In the genomic region with DNA sequence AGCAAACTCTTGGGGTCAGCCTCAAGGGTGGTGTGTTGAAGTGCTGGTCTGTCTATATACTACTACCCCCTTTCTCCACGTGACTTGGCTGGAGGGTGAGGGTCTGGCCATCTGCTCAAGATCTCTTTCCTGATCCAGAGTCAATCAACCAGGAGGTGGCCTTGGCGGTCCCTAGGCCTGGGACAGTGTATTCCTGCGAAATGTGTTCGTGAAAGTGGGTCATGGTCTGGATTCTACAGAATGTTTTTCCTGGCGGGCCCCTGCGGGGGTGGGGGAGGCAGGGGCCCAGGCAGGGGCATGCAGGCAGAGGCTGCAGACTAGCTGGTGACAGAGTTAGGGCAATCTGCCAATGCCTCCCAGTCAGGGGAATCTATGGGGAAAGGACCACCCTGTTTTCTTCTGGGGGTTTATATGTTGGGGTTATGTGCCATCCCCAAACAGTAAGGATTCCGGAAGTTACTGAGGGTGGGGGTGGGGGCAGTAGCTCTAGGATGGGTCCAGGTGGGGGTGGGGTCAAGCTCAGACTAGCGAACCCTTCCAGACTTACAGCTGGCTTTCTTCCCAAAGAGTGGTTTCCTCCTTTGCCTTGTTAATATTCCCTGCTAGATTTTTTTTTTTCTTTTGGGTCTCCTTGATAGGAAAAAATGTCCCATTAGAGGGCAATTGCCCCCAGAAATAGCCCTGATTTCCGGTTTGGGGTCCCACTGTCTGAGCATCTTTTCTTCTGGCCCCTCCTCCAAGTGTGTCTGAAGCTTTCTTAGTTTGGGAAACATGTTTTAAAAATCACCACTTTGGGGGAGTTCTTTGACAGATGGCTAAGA, we compare ENCODE assay signal across 8 mouse cellular contexts. TPM values are rescaled to one million over a fixed set of nuclear protein-coding genes. Genes with fewer than 3 reads are reported as not detected.
DNase-seq lines count a peak whose midpoint lies in the region; ATAC-seq and TF ChIP-seq lines count a peak whose summit lies in the region.

No protein-coding gene starts in this region.

- H3K27me3 ChIP-seq in lung, embryonic 14.5 days (ENCODE audit: insufficient read depth, low read length) = no peaks in the 10 kb centered on the region
- H3K27me3 ChIP-seq in embryonic facial prominence, embryonic 13.5 days = no peaks in the 10 kb centered on the region
- no peaks in the 10 kb centered on the region for H3K27me3 ChIP-seq in hindbrain, postnatal 0 days (ENCODE audit: insufficient read depth, low read length)
- H3K27me3 ChIP-seq in midbrain, embryonic 11.5 days (ENCODE audit: control insufficient read depth, insufficient read depth, low read length) = no peaks in the 10 kb centered on the region

- H3K9ac ChIP-seq in lung, embryonic 14.5 days = peak overlapping the region; percentile 35
- H3K9ac ChIP-seq in embryonic facial prominence, embryonic 13.5 days = peak overlapping the region; percentile 52
- no peak overlapping the region; the same call in 1 of the 2 replicates for H3K9ac ChIP-seq in hindbrain, postnatal 0 days (replicated peaks; ENCODE audit: low read length)
- no peak overlapping the region for H3K9ac ChIP-seq in midbrain, embryonic 11.5 days (ENCODE audit: low read length)

- 9% methylated on average over 9 of the region's 9 CpGs for WGBS in lung, embryonic 14.5 days
- 18% methylated on average over 9 of the region's 9 CpGs for WGBS in lung, adult 2 months
- 5% methylated on average over 9 of the region's 9 CpGs for WGBS in embryonic facial prominence, embryonic 13.5 days
- WGBS in hindbrain, postnatal 0 days = 10% methylated on average over 9 of the region's 9 CpGs
- 48% methylated on average over 9 of the region's 9 CpGs for WGBS in midbrain, embryonic 11.5 days

- no peak for TF ChIP-seq CTCF in lung, embryonic 14.5 days (IDR thresholded peaks at IDR 0.05; ENCODE audit: low read depth)
- no peak for TF ChIP-seq CTCF in lung, adult 2 months (IDR thresholded peaks at IDR 0.05; ENCODE audit: insufficient read depth, low read length)
- no peak for TF ChIP-seq CTCF in hindbrain, postnatal 0 days (IDR thresholded peaks at IDR 0.05; ENCODE audit: low read depth)

- peaks cover 76% of the 10 kb centered on the region for H3K4me1 ChIP-seq in lung, embryonic 14.5 days (ENCODE audit: insufficient read depth)
- H3K4me1 ChIP-seq in lung, adult 2 months (ENCODE audit: control insufficient read depth, insufficient read depth, low read length) = peaks cover 59% of the 10 kb centered on the region
- peaks cover 81% of the 10 kb centered on the region for H3K4me1 ChIP-seq in embryonic facial prominence, embryonic 13.5 days
- peaks cover 67% of the 10 kb centered on the region for H3K4me1 ChIP-seq in hindbrain, postnatal 0 days (ENCODE audit: insufficient read depth, low read length)
- H3K4me1 ChIP-seq in midbrain, embryonic 11.5 days (ENCODE audit: control insufficient read depth, insufficient read depth, low read length) = peaks cover 52% of the 10 kb centered on the region

- H3K9me3 ChIP-seq in lung, embryonic 14.5 days (ENCODE audit: low read depth, low read length) = no peaks in the 10 kb centered on the region
- no peaks in the 10 kb centered on the region for H3K9me3 ChIP-seq in embryonic facial prominence, embryonic 13.5 days
- H3K9me3 ChIP-seq in hindbrain, postnatal 0 days (ENCODE audit: low read length) = no peaks in the 10 kb centered on the region
- no peaks in the 10 kb centered on the region for H3K9me3 ChIP-seq in midbrain, embryonic 11.5 days (ENCODE audit: control insufficient read depth, low read length)

- peak overlapping the region; percentile 6; the same call in 1 of the 2 replicates for H3K4me3 ChIP-seq in lung, embryonic 14.5 days (ENCODE audit: low read depth, low read length)
- no peak overlapping the region for H3K4me3 ChIP-seq in lung, adult 2 months (replicated peaks; ENCODE audit: extremely low read depth, low read depth, low read length)
- peak overlapping the region; percentile 33 for H3K4me3 ChIP-seq in embryonic facial prominence, embryonic 13.5 days
- no peak overlapping the region; the same call in 1 of the 2 replicates for H3K4me3 ChIP-seq in hindbrain, postnatal 0 days (ENCODE audit: low read length)
- no peak overlapping the region for H3K4me3 ChIP-seq in midbrain, embryonic 11.5 days (ENCODE audit: low read depth, low read length)

- DNase-seq in lung, embryonic 14.5 days = peak; percentile 91
- DNase-seq in lung, adult 2 months = no peak
- peak; percentile 75 for DNase-seq in hindbrain, postnatal 0 days (ENCODE audit: low spot score)
- peak; percentile 84 for DNase-seq in midbrain, embryonic 11.5 days (ENCODE audit: low spot score, missing footprints)
- no peak for DNase-seq in ovary, postnatal 10 days (ENCODE audit: low spot score)
- no peak for DNase-seq in MN1 (ENCODE audit: low spot score)
- no peak for DNase-seq in thymus, postnatal 25 days

- ATAC-seq in lung, embryonic 14.5 days (ENCODE audit: insufficient read depth) = peak; percentile 55
- peak; percentile 52; the same call in 1 of the 2 replicates for ATAC-seq in embryonic facial prominence, embryonic 13.5 days (ENCODE audit: insufficient number of reproducible peaks, insufficient read depth, low FRiP score, low TSS enrichment, low read depth)
- peak; percentile 55 for ATAC-seq in hindbrain, postnatal 0 days
- no peak for ATAC-seq in midbrain, embryonic 11.5 days (ENCODE audit: low FRiP score)

- H3K27ac ChIP-seq in lung, embryonic 14.5 days (ENCODE audit: low read depth) = peak overlapping the region; percentile 88
- peak overlapping the region; percentile 93 for H3K27ac ChIP-seq in embryonic facial prominence, embryonic 13.5 days
- peak overlapping the region; percentile 82 for H3K27ac ChIP-seq in hindbrain, postnatal 0 days
- H3K27ac ChIP-seq in midbrain, embryonic 11.5 days (ENCODE audit: low read depth, low read length) = no peak overlapping the region

- peak overlapping the region; percentile 58 for H3K4me2 ChIP-seq in lung, embryonic 14.5 days
- peak overlapping the region; percentile 62 for H3K4me2 ChIP-seq in embryonic facial prominence, embryonic 13.5 days
- H3K4me2 ChIP-seq in hindbrain, postnatal 0 days (ENCODE audit: low read depth, low read length) = peak overlapping the region; percentile 44
- H3K4me2 ChIP-seq in midbrain, embryonic 11.5 days = no peak overlapping the region

- TF ChIP-seq POLR2A in lung, adult 2 months (IDR thresholded peaks at IDR 0.05; ENCODE audit: borderline replicate concordance, extremely low read depth, low read depth, low read length) = no peak

- H3K36me3 ChIP-seq in lung, embryonic 14.5 days (ENCODE audit: insufficient read depth) = peaks cover 32% of the 10 kb centered on the region
- H3K36me3 ChIP-seq in embryonic facial prominence, embryonic 13.5 days = peaks cover 36% of the 10 kb centered on the region
- peaks cover 12% of the 10 kb centered on the region; the same call in 1 of the 2 replicates for H3K36me3 ChIP-seq in hindbrain, postnatal 0 days (ENCODE audit: insufficient read depth, low read length)
- H3K36me3 ChIP-seq in midbrain, embryonic 11.5 days (ENCODE audit: control insufficient read depth, insufficient read depth, low read length) = no peaks in the 10 kb centered on the region

RNA-seq across cellular contexts. Expression of a gene that starts 6.3 kb away (rescaled TPM):
- 110 and 123 TPM in 2 replicates for polyA plus RNA-seq in lung, embryonic 14.5 days (2014; fragmentation: Nextera tagmentation; extraction: Ambion mirVana)
- 120 and 137 TPM in 2 replicates for polyA plus RNA-seq in lung, adult 2 months (2012; rRNA removed)
- polyA plus RNA-seq in embryonic facial prominence, embryonic 13.5 days (2015; fragmentation: Nextera tagmentation; extraction: Ambion mirVana) = 122 and 131 TPM in 2 replicates
- 177 and 187 TPM in 2 replicates for total RNA-seq in hindbrain, postnatal 0 days (2014; rRNA removed)
- 121 and 137 TPM in 2 replicates for polyA plus RNA-seq in hindbrain, postnatal 0 days (2015; fragmentation: Nextera tagmentation; extraction: Ambion mirVana)
- 52.6 and 59.2 TPM in 2 replicates for polyA plus RNA-seq in midbrain, embryonic 11.5 days (2014; fragmentation: Nextera tagmentation; extraction: Ambion mirVana)

RNA-seq across cellular contexts. Expression of a gene that starts 22.8 kb away (rescaled TPM):
- 663 and 721 TPM in 2 replicates for polyA plus RNA-seq in lung, embryonic 14.5 days (2014; fragmentation: Nextera tagmentation; extraction: Ambion mirVana)
- polyA plus RNA-seq in lung, adult 2 months (2012; rRNA removed) = 81.7 and 95.5 TPM in 2 replicates
- polyA plus RNA-seq in embryonic facial prominence, embryonic 13.5 days (2015; fragmentation: Nextera tagmentation; extraction: Ambion mirVana) = 596 and 632 TPM in 2 replicates
- 124 and 141 TPM in 2 replicates for total RNA-seq in hindbrain, postnatal 0 days (2014; rRNA removed)
- polyA plus RNA-seq in hindbrain, postnatal 0 days (2015; fragmentation: Nextera tagmentation; extraction: Ambion mirVana) = 351 and 362 TPM in 2 replicates
- polyA plus RNA-seq in midbrain, embryonic 11.5 days (2014; fragmentation: Nextera tagmentation; extraction: Ambion mirVana) = 441 and 443 TPM in 2 replicates

RNA-seq across cellular contexts. Expression of a gene that starts 29.3 kb away (rescaled TPM):
- polyA plus RNA-seq in lung, embryonic 14.5 days (2014; fragmentation: Nextera tagmentation; extraction: Ambion mirVana) = 0.32 TPM in 1 of 2 replicates, not detected in the other
- polyA plus RNA-seq in lung, adult 2 months (2012; rRNA removed) = 0.22 TPM in 1 of 2 replicates, not detected in the other
- polyA plus RNA-seq in embryonic facial prominence, embryonic 13.5 days (2015; fragmentation: Nextera tagmentation; extraction: Ambion mirVana) = 0.62 and 0.84 TPM in 2 replicates
- not detected in 2 replicates for total RNA-seq in hindbrain, postnatal 0 days (2014; rRNA removed)
- not detected in 2 replicates for polyA plus RNA-seq in hindbrain, postnatal 0 days (2015; fragmentation: Nextera tagmentation; extraction: Ambion mirVana)
- 0.47 and 0.78 TPM in 2 replicates for polyA plus RNA-seq in midbrain, embryonic 11.5 days (2014; fragmentation: Nextera tagmentation; extraction: Ambion mirVana)

RNA-seq across cellular contexts. Expression of a gene that starts 35.5 kb away (rescaled TPM):
- 6.1 and 6.8 TPM in 2 replicates for polyA plus RNA-seq in lung, embryonic 14.5 days (2014; fragmentation: Nextera tagmentation; extraction: Ambion mirVana)
- 2.8 and 4.5 TPM in 2 replicates for polyA plus RNA-seq in lung, adult 2 months (2012; rRNA removed)
- 10.5 and 11.8 TPM in 2 replicates for polyA plus RNA-seq in embryonic facial prominence, embryonic 13.5 days (2015; fragmentation: Nextera tagmentation; extraction: Ambion mirVana)
- 29.4 and 30.0 TPM in 2 replicates for total RNA-seq in hindbrain, postnatal 0 days (2014; rRNA removed)
- polyA plus RNA-seq in hindbrain, postnatal 0 days (2015; fragmentation: Nextera tagmentation; extraction: Ambion mirVana) = 31.6 and 32.3 TPM in 2 replicates
- 14.7 and 17.3 TPM in 2 replicates for polyA plus RNA-seq in midbrain, embryonic 11.5 days (2014; fragmentation: Nextera tagmentation; extraction: Ambion mirVana)

RNA-seq across cellular contexts. Expression of a gene that starts 38.7 kb away (rescaled TPM):
- 13.3 and 14.2 TPM in 2 replicates for polyA plus RNA-seq in lung, embryonic 14.5 days (2014; fragmentation: Nextera tagmentation; extraction: Ambion mirVana)
- 7.0 and 11.6 TPM in 2 replicates for polyA plus RNA-seq in lung, adult 2 months (2012; rRNA removed)
- polyA plus RNA-seq in embryonic facial prominence, embryonic 13.5 days (2015; fragmentation: Nextera tagmentation; extraction: Ambion mirVana) = 22.5 and 23.3 TPM in 2 replicates
- 13.3 and 14.2 TPM in 2 replicates for total RNA-seq in hindbrain, postnatal 0 days (2014; rRNA removed)
- 11.9 and 12.9 TPM in 2 replicates for polyA plus RNA-seq in hindbrain, postnatal 0 days (2015; fragmentation: Nextera tagmentation; extraction: Ambion mirVana)
- 12.6 and 15.0 TPM in 2 replicates for polyA plus RNA-seq in midbrain, embryonic 11.5 days (2014; fragmentation: Nextera tagmentation; extraction: Ambion mirVana)

Comparison
In these comparisons a context has a peak if more than half of its experiments do, and no peak if none do; other contexts are left out.
1. DNase-seq: peak in lung, embryonic 14.5 days (single experiment), hindbrain, postnatal 0 days (single experiment) and midbrain, embryonic 11.5 days (single experiment); none in lung, adult 2 months (single experiment), ovary, postnatal 10 days (single experiment), MN1 (single experiment) and thymus, postnatal 25 days (single experiment).
2. H3K4me3 ChIP-seq: peak in lung, embryonic 14.5 days (single experiment) and embryonic facial prominence, embryonic 13.5 days (single experiment); none in lung, adult 2 months (single experiment), hindbrain, postnatal 0 days (single experiment) and midbrain, embryonic 11.5 days (single experiment).
3. H3K9ac ChIP-seq: peak in lung, embryonic 14.5 days (single experiment) and embryonic facial prominence, embryonic 13.5 days (single experiment); none in hindbrain, postnatal 0 days (single experiment) and midbrain, embryonic 11.5 days (single experiment).